Mouse (Mus musculus) Patski (cell line): ENCODE results near the gene Sorcs2. TPM values are rescaled to one million over a fixed set of nuclear protein-coding genes. Genes with fewer than 3 reads are reported as not detected.

Experiments used
- ATAC-seq: fragments of 100-300 bp; one replicate; pipeline ENCODE4 v1.8.0; 2021
- CTCF ChIA-PET: fragments of 350-600 bp; sonication (Branson Sonifier 250); formaldehyde crosslinking; loops from one replicate; lab custom pipeline; 2022; ENCODE audit warnings: inconsistent platforms; lab: Charles Lee
- POLR2A ChIA-PET: fragments of 350-600 bp; sonication (Branson Sonifier 250); formaldehyde crosslinking; loops from one replicate; lab custom pipeline; 2022; ENCODE audit warnings: antibody characterized with exemption, inconsistent platforms; lab: Charles Lee
- DNase-seq: peaks from one replicate; pipeline ENCODE4 v3.0.0-alpha.2; 2011; ENCODE audit warnings: low read depth, low spot score
- H3K27me3 ChIP-seq: fragments of 371-371 bp; one replicate; pipeline ENCODE4 v1.5.1; 2021
- CTCF ChIP-seq: fragments of 100-300 bp; IDR thresholded peaks from one replicate; pipeline ENCODE4 v1.5.1; 2021
- in situ Hi-C: fragments of 300-500 bp; cut with MboI; formaldehyde crosslinking; loops from 3 replicates; pipeline ENCODE4 v1.11.1; 2018; ENCODE audit warnings: low pct_unique_long_range_greater_than_20kb, mixed read lengths
- polyA plus RNA-seq: library from polyadenylated mRNA; unstranded; gene quantifications from one replicate; pipeline ENCODE4 v1.2.3, GENCODE M21; 2021

Gene Sorcs2
- polyA plus RNA-seq, 1 experiment from 2014 or later: 9.9 TPM

GRCm38 (mm10) chr5:36139766-36140165 is 258.2 kb downstream of the Sorcs2 start:
- H3K27me3 ChIP-seq: peaks cover 11% of the 10 kb centered on the region
- DNase-seq: no peak
- ChIA-PET CTCF (interaction anchor here (1.3 to 1.8 kb wide), 2 partner anchors 11 to 260 kb away, joined by 3 to 4 read pairs; no protein-coding TSS in a partner anchor), POLR2A (no interaction called here)
- in situ Hi-C loops: no loop called here
- no peak for ATAC-seq
- no peak for TF ChIP-seq CTCF

DNA sequence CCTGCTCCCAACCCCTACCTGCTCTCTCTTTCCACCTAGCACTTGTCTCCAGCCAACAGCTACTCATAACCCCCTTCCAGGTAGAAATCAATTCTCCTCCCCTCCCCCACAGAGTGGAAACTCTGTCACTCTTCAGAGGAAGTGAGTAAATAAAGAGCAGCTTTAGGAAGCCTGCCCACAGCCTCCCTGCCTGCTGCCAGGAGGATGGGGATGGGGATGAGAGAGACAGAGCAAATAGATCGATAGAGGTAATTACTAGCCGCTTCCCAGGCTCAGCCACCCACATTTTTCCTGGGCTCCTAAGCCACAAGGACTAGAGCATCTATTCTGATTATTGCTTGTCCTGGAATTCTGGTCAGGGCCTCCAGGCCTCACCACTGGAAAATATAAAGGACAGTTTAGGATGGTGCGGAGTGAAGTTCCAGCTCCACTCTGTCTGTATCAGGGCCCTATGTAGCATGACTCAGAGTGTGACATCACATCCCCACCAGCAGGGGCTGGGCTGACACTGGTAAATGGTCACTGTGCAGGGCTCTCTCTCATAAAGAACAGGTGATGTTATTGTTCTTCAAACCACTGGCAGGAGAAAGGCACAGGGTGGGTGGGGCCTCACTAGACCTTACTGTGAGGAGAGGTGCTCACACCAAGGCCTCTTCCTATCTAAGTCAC is 261.9 kb downstream of the Sorcs2 start:
- in situ Hi-C loops: no loop called here
- ChIA-PET POLR2A (no interaction called here), CTCF (interaction anchor here (1.4 kb wide), 1 partner anchor 154 kb away, joined by 3 read pairs; no protein-coding TSS in a partner anchor)

GRCm38 (mm10) chr5:36134302-36134701 is 263.6 kb downstream of the Sorcs2 start:
- ATAC-seq (no peak), DNase-seq (no peak)
- in situ Hi-C loops: loop anchor here (5.0 kb wide), 1 partner anchor 102 kb away; no protein-coding TSS in a partner anchor
- ChIA-PET POLR2A (no interaction called here), CTCF (interaction anchor here (1.4 kb wide), 1 partner anchor 23 kb away, joined by 3 read pairs; no protein-coding TSS in a partner anchor)
- no peaks in the 10 kb centered on the region for H3K27me3 ChIP-seq
- TF ChIP-seq CTCF: no peak

More for the DNA sequence above, 261.9 kb downstream of the Sorcs2 start:
- no peak for TF ChIP-seq CTCF
- ATAC-seq: no peak
- DNase-seq: no peak
- H3K27me3 ChIP-seq: peaks cover 11% of the 10 kb centered on the region

- no peaks in the 10 kb centered on the region for H3K27me3 ChIP-seq
- in situ Hi-C loops: loop anchor here (5.0 kb wide), 1 partner anchor 102 kb away; no protein-coding TSS in a partner anchor
- ATAC-seq: peak; percentile 41
- CTCF ChIA-PET: interaction anchor here (0.9 to 1.4 kb wide), 2 partner anchors 23 to 100 kb away, joined by 3 read pairs; no protein-coding TSS in a partner anchor
- no peak for TF ChIP-seq CTCF
- DNase-seq: peak; percentile 12
- POLR2A ChIA-PET: no interaction called here
Observed at GRCm38 (mm10) chr5:36133893-36134292, 264.0 kb downstream of the Sorcs2 start.

DNA sequence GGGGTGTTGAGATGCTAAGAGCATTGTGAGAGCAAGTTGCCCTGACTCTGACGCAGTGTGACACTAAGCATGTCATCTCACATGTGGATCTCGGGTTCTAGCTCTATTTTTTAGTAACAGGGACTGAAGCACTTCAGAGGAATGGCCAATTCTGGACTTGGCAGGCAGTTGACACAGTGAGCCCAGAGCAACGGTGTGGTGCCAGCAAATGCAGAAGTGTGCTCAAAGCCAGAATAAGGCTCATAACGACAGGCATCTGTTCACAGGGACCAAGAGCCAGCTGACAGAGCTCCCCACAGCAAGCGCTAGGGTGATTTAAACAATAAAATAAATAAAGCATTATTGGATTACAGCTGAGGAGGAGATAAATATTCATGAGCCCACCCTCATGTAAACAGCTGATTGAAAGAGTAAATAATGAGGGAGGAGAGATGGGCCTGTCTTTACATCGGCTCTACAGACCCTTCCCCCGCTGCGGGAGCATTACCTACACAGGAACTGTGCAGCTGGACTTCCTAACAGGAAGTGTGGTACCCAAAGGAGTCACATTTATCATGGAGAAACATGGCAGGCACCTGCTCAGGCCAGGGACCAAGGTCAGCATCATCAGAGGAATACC is 267.4 kb downstream of the Sorcs2 start:
- CTCF ChIA-PET: no interaction called here
- no peak for ATAC-seq
- DNase-seq: no peak
- no peak for TF ChIP-seq CTCF
- POLR2A ChIA-PET: no interaction called here
- in situ Hi-C loops: loop anchor here (5.0 kb wide), 1 partner anchor 98 kb away; no protein-coding TSS in a partner anchor
- no peaks in the 10 kb centered on the region for H3K27me3 ChIP-seq

DNA sequence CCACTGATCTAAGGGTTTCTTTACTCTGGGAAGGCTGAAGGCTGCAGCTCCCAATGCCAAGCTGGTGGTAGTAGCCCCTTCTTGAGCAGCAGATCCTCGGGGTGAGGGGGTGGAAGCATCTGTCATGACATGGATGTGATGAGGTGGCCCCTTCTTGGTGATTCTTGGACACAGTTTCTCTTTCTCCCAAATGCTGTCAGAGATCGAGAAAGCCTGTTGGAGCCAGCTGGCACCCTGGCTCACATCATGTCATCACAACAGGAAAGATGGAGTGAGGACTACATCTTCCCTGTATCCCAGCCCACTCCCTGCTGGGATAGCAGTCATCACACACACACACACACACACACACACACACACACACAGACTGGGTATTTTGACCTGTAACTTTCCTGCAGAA is 268.3 kb downstream of the Sorcs2 start:
- ATAC-seq (no peak), DNase-seq (no peak)
- in situ Hi-C loops: loop anchor here (5.0 kb wide), 1 partner anchor 97 kb away; no protein-coding TSS in a partner anchor
- CTCF ChIA-PET: no interaction called here
- POLR2A ChIA-PET: no interaction called here
- H3K27me3 ChIP-seq: peaks cover 3% of the 10 kb centered on the region
- TF ChIP-seq CTCF: no peak

DNA sequence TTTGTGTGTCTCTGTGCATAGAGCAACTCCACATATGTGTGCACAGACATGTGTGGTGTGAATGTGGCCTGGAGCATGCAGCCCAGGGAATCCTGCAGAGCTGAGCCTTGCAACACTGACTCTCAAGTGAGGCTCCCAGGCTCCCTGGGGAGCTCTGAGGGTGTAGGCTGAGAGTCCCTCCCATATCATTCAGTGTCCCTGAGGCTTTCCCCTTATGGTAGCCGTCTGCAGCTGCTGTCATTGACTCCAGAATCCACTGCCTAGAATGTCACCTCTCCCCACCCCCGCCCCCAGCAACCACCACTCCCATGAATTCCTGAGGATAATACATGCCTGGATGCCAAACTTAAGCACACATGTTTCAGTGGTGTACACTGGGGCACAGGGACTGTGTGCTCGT is 269.4 kb downstream of the Sorcs2 start:
- ATAC-seq: no peak
- TF ChIP-seq CTCF: no peak
- ChIA-PET CTCF (no interaction called here), POLR2A (no interaction called here)
- peaks cover 3% of the 10 kb centered on the region for H3K27me3 ChIP-seq
- no peak for DNase-seq
- in situ Hi-C loops: no loop called here

GRCm38 (mm10) chr5:36124993-36125392 is 272.9 kb downstream of the Sorcs2 start:
- CTCF ChIA-PET: no interaction called here
- POLR2A ChIA-PET: no interaction called here
- ATAC-seq (no peak), DNase-seq (no peak)
- H3K27me3 ChIP-seq: peaks cover 3% of the 10 kb centered on the region
- TF ChIP-seq CTCF: no peak
- in situ Hi-C loops: no loop called here

DNA sequence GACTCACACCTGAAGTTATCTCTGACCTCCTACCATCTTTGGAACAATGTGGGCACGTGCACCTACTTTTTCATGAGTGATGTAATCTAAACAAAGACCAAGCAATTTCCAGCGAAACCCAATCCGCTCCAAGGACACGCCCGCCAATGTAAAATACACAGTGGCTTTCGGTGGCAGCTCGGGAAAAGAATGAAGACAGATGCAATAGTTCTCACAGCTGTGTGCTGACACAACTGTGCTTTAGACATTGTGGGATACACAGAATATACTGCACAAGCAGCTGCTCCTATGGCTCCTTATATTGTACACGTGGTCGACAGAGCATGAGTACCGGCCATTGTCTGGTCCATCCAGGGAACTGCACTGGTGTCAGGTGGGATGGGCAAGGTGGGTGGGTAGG is 275.0 kb downstream of the Sorcs2 start:
- no peak for TF ChIP-seq CTCF
- ChIA-PET CTCF (no interaction called here), POLR2A (no interaction called here)
- DNase-seq (no peak), ATAC-seq (no peak)
- H3K27me3 ChIP-seq: peaks cover 3% of the 10 kb centered on the region
- in situ Hi-C loops: no loop called here

GRCm38 (mm10) chr5:36120931-36121341 is 277.0 kb downstream of the Sorcs2 start:
- ATAC-seq (no peak), DNase-seq (no peak)
- POLR2A ChIA-PET: no interaction called here
- TF ChIP-seq CTCF: no peak
- peaks cover 3% of the 10 kb centered on the region for H3K27me3 ChIP-seq
- in situ Hi-C loops: no loop called here
- CTCF ChIA-PET: no interaction called here

DNA sequence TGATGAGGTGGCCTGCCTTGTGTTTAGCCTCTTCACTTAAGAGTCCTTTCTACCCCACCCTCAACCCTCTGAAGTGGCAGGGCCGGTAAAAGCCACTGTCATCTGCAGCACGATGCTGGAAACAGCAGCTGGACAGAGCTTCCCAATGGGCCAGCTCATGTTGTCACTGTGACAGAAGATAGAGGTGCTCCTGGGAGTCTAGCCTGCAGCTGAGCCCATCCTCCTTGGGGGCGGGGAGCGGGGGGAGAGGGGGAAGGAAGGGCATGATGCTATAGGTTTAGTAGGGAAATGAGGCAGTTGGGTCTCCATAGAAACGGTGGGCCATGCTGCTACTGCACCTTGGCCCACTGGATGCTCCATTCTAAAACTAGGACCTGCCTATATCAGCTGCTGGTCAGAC is 279.9 kb downstream of the Sorcs2 start:
- no peaks in the 10 kb centered on the region for H3K27me3 ChIP-seq
- no peak for ATAC-seq
- in situ Hi-C loops: no loop called here
- DNase-seq: no peak
- no peak for TF ChIP-seq CTCF
- POLR2A ChIA-PET: interaction anchor here (0.6 kb wide), 1 partner anchor 657 kb away, joined by 3 read pairs; no protein-coding TSS in a partner anchor
- CTCF ChIA-PET: interaction anchor here (0.6 to 0.9 kb wide), 2 partner anchors 10 to 31 kb away, joined by 3 read pairs; no protein-coding TSS in a partner anchor
